Mouse (Mus musculus) cerebellum, postnatal 4 days (tissue): ENCODE results near the gene Tnfsf15.

Experiments used
- DNase-seq, 2 experiments: peaks; one replicate each; pipeline ENCODE4 v3.0.0; 2022; ENCODE audit warnings: low spot score in 2 of 2, mixed read lengths in 1 of 2

Gene Tnfsf15

GRCm38 (mm10) chr4:63744693-63745171, at the start of gene Tnfsf15:
Gene Tnfsf15 (minus strand): TSS chr4:63745113.
- peak; percentile 42 to 82 for DNase-seq

DNA sequence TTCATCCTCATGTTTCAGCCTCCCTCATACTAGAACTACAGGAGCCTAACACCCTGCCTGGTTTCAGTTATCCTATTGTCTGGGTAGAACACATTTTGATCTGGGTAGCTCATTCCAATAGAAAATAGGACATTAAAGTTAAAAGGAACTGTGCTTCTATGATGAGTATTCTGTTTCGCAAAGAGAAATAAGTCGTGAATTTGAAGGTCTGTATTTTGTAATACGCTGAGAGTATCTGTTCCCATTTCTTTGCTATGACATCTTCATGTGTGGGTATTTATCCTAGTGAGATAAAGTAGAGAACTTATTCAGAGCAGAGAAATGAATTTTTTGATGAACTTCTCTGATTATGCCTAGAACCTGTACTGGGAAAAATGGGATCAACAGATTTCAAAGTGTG, 47.4 kb upstream of the Tnfsf15 start:
- DNase-seq: no peak

GRCm38 (mm10) chr4:63785466-63785865, 40.6 kb upstream of the Tnfsf15 start:
- no peak for DNase-seq

- no peak for DNase-seq
These were observed 38.9 kb upstream of the Tnfsf15 start for GRCm38 (mm10) chr4:63783826-63784225.

DNA sequence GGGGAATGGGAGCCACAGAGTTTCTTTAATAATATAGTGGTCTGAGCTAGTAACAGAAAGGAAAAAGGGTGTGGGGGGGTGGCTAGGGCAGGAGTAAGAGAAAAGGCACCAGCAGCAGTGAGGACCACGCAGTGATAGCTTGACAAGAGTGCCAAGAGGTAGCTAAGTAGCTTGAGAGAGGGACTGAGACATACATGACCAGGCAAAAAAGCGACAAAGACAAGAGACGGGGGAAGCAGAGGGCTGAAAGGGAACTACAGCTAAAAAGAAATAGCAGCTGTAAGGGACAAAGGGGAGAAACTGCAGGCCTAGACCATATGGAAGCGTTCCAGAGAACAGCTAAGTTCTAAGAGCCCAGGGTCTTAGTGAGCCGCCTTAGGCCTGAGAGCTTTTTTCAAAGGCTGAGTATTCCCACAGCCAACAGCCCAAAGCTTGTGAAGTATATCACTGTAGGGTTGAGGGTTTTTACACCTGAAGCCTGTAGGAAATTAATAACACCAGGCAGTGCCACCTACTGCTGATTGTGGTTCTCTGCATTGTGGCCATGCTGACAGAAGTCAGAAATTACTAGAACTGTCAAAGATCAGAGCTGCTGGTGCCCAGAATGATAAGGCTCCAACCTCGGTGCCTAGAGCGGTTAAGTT, 38.2 kb upstream of the Tnfsf15 start:
- no peak for DNase-seq

DNA sequence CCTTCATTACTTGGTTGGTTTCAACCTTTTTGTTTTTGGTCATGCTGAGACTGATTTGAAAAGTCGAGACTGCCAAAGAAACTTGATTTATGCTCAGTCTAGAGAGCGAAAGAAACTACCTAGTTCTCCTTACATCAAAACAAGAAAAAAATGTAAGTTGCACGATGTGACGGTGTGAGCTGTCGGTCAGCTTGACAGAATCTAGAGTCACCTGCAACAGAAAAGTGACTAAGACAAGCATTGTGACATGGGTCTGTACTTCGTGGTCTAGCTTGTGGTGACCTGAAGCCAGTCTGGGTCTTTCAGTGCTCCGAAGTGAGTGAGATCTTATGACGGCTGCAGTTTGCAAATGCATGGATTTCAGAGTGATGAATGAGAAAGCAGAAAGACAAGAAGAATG, 32.3 kb upstream of the Tnfsf15 start:
- no peak for DNase-seq

DNA sequence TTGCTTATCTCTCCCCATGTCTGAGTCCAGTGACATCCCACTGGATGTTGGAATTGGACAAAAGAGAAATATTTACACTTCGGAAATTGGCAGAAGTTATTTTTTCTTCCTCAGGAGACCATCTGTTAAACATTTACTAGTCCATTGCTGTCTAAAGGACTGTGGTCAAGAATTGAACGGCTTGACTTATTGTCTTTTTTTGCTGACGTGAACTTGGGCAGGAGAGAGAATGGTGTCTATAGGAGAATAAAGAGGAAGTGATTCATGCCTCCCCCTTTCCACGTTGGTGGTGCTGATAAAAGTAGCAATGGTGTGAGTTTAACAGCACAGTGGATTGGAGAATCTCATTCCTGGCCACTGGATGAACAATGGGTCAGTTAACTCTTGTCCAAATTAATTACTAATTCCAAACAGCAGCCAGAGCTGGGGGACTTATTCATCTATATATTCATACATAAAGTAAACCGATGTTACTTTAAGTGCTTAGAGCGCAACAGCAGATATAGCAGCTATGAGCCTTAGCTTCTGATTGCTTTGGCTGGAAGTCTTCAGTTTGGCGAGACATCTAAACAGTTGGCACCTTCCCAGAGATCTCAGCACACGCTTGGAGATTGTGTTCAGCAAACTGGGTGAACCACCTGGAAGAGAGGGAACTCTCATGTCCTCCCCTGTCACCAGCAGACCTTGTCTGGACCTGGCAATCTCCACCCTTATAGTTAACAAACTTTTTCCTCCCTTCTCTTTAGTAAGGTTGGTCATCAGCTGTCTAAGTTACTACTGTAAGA, 28.6 kb upstream of the Tnfsf15 start:
- DNase-seq: no peak

DNA sequence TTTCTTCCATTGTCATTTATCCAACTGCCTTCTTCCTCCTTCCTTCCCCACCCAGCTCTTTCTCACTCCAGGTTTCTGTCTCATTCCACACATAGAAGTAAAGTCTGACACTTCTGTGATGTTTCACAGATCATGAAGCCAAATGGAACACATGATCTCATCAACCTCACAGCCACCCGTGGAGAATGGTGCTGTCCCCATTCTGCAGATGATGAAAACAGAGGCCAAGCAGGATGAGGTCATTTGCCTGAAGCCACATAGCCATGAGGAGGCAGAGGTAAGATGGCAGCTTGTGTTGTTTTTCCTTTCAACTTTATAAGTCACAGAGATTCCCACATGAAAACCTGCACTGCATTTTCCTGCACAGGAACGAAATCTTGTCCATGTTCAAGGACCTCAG, 27.6 kb upstream of the Tnfsf15 start:
- no peak for DNase-seq

- DNase-seq: no peak
These were observed 26.4 kb upstream of the Tnfsf15 start for GRCm38 (mm10) chr4:63771291-63771690.

GRCm38 (mm10) chr4:63769161-63769560, 24.2 kb upstream of the Tnfsf15 start:
- DNase-seq: no peak

- no peak for DNase-seq
These were observed 20.1 kb upstream of the Tnfsf15 start for GRCm38 (mm10) chr4:63765050-63765449.

- no peak for DNase-seq
These were observed 15.0 kb upstream of the Tnfsf15 start for GRCm38 (mm10) chr4:63759931-63760330.

DNA sequence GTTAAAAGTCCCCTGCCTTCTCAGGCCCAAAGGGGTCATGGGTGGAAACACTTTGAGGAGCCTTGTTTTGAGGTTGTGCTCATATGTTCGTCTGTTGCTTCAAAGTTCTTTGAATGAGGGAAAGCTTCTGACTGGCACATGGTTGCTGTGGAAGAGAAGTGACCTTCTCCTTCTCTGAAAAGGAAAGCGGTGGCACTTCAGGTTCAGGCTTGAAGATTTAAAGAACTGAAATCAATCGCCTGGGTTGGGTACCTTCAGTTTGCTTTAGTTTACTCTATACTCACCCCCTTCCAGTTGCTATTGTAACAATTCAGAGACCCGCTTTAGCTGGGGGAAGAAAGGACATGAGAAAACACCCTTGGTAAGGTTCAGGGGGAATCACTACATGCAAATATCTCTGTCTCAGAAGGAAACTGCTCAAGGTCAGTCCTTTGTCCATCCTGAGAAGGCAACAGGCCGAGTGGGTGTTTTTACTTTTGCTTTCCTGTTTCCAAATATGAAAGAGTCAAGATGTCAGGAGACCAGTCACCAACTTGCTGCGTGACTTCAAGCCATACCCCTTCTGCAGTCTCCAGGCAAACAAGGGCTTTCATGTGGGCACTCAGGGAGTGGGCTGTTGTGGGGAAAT, 12.7 kb upstream of the Tnfsf15 start:
- no peak for DNase-seq

DNA sequence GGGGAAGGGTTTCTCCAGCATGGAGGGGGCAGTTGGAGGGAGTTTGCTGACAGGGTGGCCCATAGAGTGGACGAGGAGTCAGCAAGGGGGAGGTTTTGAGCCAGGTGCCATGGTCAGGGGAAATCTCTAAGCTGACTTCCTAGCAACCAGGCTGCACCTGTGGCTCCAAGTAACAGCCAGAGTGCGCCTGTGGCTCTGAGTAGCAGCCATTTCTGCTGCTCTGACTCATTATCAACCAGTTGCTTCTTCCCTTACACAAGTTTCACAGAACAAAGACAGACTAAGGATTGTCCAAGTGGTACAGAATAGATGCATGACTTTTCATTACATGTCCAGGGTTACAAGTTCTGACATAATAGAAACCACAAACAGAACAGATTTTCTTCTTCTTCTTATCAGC, 11.2 kb upstream of the Tnfsf15 start:
- no peak for DNase-seq

GRCm38 (mm10) chr4:63754467-63755020, 9.6 kb upstream of the Tnfsf15 start:
- DNase-seq: no peak

DNA sequence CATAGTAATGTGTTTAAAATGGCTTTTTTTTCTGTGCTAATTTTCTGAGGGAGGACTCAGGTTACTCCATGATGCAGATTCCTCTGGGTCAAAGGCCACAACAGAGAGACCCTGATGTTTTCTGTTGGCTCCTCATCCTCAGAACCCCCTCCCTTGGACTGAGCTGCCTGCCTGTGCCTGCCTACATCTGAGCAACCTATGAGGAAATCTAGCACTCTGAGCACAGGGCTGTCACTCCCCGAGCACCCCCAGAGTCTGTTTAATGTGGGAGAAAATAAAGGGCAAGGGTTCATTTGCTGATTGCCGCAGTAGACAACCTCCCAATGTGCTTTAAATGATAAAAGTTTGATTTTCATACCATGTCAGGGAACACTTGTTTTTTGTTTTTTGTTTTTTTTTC, 8.9 kb upstream of the Tnfsf15 start:
- no peak for DNase-seq

DNA sequence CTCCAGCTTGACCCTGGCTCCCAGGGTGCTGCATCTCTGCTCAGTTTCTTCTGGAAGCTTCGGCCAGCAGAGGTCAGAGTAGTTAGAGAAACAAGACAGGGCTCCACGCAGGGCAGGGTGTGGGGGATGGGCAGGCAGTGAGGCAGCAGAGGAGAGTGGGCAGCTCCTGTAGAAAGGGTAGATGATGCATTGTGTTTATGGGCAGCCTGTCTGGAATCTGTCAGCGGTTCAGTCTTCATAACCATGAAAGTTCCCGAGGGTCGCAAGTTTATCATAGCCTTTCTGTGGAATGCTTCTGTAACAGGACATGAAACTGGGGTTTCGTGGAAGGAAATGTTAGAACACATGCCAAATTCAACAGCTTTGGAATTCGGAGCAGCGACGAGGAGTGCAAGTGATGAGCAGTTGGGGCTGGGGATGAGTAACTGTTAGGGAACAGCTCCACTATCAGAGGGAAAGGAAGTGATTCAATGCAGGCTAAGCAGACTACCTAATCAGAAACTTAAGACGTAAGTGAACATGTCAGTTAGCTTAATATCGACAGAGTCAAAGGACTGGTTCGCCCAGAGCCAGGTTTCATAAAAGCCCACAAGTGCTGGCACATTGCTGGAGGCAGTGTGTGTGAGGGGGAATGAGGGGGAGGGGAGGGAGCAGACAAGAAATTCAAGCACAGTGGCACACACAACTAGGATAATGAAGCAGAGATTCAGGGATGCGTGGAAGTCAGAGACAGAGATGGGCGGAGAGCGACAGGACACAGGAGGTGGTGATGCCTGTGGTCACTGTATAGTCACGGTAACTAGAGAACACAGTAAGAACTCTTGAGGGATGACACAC, 8.0 kb upstream of the Tnfsf15 start:
- peak in 1 of 2 experiments; percentile 28 for DNase-seq

DNA sequence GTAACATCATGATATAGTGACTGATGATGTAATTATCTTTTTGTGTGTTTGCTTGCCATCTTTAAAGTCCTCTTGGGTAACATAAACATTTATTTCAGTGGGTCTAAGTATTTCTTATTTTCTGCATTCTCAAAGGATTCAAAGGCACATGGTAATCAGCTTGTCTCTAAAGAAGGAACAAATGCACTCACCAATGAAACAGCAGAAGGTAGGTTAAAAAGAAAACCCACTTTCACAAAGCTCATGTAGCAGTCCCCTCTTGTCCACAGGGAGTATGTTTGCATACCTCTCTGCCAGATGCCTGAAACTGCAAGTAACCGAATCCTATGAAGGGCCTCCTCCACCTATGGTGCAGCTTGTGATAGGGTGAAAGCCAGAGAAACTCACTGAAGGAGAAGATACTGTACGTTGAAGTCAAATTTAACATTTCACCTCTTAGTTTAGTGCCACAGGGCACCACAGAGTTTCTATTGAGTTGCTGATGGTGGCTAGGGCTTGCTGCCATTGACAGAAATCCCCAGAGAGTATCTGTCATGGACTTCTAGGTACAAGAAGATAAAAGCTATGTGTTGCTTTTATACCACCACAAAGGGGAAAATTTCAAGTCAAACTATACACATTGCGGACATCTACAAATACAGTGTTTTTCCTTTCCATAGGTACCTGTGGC, 3.3 kb upstream of the Tnfsf15 start:
- no peak for DNase-seq

DNA sequence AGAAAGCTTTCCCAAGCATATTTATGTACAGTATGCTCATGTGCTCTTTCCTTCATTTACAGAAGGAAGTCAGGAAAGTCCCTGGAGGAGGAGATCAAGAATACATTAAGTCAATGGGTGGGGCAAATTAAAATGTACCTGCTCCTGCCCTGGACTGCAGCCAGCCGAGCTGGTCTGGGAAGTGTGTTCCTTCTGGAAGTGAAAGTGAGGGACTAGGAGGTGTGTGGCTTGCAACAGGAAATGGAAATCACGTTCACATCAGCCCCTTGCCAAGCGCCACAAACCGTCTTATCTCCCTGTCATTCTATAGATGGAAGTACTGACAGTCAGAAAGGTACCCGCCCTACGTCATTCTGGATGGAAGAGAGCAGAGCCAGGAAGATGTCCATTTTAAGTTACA, 358 bp upstream of the Tnfsf15 start:
- no peak for DNase-seq

GRCm38 (mm10) chr4:63743660-63744059, 1.3 kb downstream of the Tnfsf15 start:
- DNase-seq: no peak

- no peak for DNase-seq
These were observed 2.0 kb downstream of the Tnfsf15 start for GRCm38 (mm10) chr4:63742763-63743371.
